Mouse (Mus musculus) kidney, adult 9 months (tissue): ENCODE results near the gene Wdr31.
A peak's percentile ranks its signal among the peaks of the same experiment; 100 is the strongest.
"Not testable (repeated sequence)": the region's sequence is repeated elsewhere in the genome, so short reads cannot be mapped to it uniquely, and the experiment has no call there.

ENCODE experiments used
- DNase-seq: peaks from one replicate; pipeline ENCODE4 v3.0.0; 2022

Gene Wdr31

DNA sequence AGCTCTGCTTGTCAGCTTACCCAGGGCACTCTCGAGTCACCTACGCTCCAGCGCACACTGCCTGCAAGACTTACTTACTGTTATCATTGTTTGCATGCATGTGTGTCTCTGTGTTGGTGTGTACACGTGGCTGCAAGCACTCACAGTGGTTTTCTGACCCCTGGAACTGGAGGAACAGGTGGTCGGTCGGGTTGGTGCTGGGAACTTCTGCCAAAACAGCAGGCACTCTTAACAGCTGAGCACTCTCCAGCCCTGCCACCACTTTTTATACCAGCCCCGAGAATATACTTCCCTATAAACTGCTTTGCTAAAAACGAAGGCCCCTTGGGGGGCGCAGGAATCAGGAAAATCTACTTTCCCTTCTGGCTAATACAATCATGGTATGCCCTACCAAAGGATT, 23.5 kb upstream of the Wdr31 start:
- no peak for DNase-seq

DNA sequence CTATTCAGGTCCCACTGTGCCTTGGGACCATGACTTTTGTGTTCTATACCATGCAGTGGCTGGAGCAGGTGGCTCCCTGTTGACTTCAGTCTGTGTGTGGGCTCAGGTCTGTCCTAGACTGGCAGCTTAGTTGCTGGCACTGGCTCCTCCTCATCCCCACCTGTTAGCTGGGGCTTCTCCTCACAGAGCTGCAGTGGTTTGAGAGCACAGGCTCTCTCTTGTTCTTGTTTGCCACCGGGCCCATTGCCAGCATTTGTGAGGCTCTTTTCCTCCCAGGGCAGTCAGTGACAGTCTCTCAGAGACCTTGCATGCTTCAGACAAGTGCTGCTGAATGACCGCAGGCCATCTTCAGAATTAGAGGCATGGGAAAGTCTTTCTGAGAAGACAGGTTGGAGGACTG, 22.0 kb upstream of the Wdr31 start:
- DNase-seq = no peak

GRCm38 (mm10) chr4:62487914-62488313, 17.2 kb upstream of the Wdr31 start:
- no peak for DNase-seq

DNA sequence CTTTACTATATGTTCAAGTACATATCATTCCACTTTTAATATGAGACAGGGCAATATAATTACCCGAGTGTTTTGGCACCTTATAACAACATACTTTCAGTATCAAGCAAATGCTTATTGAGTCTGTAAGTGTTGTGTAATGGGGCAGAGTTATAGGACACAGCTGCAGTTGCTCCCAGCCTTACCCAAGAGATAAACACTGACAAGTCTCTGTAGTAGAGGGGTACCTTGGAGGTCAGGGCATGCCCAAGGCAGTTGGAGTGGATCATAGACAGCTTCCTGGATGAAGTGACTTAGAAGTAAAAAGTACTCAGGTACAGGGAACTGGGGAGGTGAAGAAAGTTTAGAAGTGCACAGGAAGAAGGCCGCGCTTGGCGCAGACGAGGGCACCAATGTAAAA, 16.5 kb upstream of the Wdr31 start:
- DNase-seq = no peak

GRCm38 (mm10) chr4:62486162-62486696, 15.5 kb upstream of the Wdr31 start:
- no peak for DNase-seq

DNA sequence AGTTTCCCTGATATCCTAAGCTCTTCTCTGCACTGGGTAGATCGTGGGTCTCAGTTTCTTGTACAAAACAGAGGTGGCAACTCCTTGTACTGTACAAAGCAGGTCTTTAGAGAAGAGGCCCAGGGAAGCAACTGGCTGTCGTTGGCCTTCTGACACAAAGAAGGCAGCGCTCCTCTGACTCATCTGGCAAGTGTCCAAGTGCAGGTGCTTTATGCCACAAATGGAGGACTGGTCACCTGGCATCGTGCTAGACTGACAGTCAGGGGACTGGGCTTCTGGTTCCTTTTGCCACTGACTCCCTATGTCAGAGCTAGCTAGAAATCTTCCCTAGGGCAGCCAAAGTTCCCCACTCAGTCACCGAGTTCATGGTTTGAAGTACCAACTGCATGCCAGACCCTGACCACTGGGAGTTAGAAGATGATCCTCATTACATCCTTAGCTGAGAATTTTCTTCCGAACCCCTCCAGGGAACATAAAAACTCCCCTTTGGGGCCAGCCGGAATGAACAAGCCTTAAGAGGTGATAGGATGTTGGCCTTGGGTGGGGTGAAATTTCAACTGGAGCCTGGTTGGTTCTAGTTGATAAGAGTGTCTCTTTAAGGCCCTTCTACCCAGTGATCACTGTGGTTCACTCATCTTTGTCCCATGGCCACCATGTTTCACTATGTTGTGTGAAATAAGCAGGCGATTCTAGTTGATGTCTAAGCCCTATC, 14.9 kb upstream of the Wdr31 start:
- no peak for DNase-seq

DNA sequence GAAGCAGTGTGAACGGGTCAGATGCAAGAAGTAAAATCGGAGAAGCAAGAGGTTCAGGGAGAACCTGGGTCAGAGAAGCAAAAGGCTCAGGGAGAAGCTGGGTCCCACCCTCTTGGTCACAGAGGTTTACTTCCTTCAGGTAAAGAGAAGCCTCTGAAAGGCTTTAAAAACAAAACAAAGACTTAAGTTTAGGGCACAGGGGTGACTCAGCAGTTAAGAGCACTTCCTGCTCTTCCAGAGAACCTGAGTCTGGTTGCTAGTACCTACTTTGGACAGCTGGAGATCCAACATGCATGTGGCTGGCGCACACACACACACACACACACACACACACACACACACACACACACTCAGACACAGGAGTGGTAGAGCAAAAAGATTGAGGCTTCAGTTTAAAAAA, 14.2 kb upstream of the Wdr31 start:
- DNase-seq = no peak

GRCm38 (mm10) chr4:62480709-62481605, 10.3 kb upstream of the Wdr31 start:
- peak; percentile 43 for DNase-seq

DNA sequence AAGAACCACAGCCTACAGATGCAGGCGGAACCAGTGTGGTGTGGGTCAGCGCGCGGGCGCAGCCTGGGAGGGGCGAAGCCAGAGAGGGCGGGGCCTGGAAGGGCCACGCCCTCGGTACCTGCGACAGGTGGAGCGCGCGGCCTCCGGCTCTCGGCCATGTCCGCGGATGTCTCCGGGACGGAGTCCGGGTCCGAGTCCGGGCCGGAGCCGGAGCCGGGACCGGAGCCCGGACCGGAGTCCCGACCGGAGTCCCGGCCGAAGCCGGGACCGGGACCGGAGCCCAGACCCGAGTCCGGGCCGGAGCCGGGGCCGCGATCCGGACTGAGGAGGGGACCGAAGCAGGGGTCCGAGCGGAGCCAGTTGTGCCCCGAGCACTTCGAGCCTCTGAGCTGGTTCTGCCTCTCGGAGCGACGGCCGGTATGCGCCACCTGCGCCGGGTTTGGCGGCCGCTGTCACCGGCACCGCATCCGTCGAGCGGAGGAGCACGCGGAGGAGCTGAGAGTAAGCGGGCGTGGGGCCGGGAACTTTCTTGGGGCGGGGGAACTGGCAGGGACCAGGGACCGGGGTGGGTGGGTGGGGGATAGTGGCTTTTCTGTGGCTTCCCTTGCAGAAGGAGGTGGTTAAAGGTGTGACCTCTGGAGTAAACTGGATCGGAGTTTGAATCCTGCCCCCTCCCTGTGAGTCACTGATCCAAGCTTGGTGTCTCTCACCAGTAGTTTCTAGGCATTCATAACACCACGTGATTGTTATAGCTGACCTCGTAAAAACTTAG, 9.4 kb upstream of the Wdr31 start, which contains the start of gene Bspry:
Gene Bspry, plus strand, starts transcription at position 117 of the 772 bp plus-strand sequence.
- DNase-seq = peak; percentile 84

DNA sequence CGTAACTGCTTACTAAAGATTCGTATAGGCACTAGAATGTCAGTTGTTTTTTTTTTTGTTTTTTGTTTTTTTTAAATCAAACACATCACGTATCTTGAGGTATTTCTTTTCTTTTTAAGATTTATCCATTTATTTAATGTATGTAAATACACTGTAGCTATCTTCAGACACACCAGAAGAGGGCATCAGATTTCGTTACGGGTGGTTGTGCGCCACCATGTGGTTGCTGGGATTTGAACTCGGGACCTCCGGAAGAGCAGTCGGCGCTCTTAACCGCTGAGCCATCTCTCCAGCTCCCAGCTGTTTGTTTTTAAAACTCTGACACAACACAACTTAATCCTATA, 8.9 kb upstream of the Wdr31 start:
- not testable (repeated sequence) for DNase-seq

DNA sequence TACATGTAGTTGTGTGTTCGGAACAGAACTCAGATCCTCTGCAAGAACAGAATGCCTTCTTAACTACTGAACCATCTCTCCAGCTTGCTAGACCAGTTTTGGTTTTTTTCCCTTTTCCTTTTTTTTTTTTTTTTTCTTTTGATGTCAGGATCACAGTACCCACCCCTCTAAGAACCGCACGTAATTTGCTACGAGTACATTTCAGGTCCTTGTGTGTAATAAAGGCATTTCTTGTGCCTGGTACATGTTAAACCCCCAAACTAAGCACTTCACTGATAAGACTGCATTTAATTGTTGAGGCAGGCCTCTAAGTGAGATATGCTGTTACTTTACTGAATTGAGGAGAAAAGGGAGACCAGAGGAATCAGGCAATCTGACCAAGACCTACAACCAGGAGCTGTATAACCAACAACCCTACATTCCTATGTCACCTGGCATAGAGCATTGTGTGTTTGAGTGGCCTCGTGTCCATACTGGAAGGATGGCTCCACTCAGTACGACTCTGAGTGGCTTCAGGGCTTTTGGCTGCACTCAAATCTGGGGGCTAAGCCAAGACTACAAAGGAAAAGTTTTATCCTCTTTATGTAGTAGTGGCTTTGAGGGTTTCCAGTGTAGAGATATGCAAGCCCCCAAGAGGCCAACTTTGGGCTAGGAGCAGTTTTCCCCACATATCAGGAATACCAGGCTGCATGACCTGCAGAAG, 7.0 kb upstream of the Wdr31 start:
- no peak for DNase-seq

- DNase-seq = no peak
Measured at GRCm38 (mm10) chr4:62475793-62476192, 5.1 kb upstream of the Wdr31 start.

- DNase-seq = no peak
Measured at GRCm38 (mm10) chr4:62475131-62475530, 4.4 kb upstream of the Wdr31 start.

DNA sequence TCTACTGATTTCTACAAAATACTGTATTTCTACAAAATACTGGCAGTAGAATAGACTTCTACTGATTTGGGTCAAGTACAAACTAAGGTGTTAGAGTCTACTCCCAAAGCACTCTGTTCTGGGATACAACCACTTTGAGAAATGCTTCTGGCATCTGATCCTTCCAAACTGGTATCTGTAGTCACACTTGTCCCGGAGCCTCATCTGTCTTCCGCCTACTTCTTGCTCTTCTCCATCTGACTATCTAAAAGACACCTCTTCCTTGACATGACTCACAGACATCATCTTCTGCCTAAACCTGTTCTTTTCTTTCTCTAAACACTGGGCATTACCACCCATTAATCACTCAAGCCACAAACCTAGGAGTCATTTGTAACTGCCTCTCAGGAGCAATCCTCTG, 1.4 kb upstream of the Wdr31 start:
- no peak for DNase-seq

DNA sequence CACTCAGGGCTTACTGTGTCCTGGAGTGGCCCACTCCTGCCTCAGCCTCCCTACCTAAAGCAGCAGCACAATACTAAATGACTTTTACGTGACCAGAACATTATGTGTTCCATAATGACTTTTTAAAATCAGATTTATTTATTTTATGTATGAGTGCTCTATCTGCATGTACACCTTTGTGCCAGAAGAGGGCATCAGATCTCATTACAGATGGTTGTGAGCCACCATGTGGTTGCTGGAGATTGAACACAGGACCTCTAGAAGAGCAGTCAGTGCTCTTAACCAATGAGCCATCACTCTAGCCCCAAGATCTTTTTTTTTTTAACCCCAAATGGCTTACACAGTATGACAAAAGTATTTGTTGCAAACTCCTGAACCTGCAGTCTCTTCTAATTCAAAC, 2.5 kb downstream of the Wdr31 start:
- DNase-seq = no peak

DNA sequence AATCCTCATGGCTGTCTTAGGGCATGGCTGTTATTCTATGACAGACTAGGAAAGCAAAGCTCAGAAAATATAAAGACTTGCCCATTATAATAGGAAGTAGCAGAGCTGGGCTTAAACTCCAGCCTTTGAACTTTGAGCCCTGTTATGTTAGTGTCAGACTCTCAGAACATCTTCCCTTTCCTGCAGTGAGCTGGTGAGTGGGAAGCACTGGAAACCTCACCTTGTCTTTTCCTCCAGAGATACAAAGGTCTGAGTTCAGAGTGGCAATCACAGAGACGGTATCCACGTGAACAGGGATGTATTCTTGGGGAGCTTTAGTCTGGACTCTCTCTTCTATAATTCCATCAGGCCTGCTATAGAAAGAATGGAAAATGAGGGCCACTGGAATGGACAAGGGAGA, 7.6 kb downstream of the Wdr31 start:
- DNase-seq = peak; percentile 73

DNA sequence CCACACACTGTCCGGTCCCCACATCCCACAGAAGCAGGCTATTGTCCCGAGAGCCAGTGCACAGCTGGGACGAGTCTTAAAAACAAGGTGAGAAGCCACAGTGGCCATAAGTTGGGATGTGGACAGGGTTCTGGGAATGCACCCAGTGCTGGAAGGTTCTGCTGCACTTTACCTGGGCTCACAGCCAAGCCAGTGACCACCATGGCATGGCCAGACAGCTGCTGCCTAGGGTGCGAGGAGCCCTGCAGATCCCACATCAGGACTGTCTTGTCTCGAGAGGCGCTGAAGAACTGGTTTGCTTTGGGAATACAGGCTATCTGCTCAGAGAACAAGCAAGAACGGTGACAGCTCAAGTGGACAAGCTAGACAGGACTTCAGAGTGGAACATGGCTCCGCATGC, 10.3 kb downstream of the Wdr31 start:
- no peak for DNase-seq

DNA sequence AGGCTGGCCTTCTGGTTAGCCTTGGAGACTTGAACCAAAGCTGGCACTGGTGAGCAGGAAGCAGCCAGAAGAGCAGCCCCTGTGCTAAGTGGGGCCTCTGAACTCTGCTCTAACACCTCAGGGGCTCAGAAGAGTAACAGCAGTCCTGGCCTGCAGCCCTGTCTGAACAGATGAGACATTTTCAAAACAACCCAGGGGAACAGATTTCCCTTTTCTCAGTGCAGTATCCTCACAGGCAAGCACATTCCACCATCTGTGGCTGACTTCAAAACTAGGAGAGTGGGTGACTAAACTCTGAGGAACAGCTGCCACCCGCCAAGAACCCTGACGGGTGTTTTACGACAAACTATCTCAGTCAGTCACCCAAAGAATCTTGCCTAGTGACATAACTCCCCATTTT, 11.6 kb downstream of the Wdr31 start:
- no peak for DNase-seq

DNA sequence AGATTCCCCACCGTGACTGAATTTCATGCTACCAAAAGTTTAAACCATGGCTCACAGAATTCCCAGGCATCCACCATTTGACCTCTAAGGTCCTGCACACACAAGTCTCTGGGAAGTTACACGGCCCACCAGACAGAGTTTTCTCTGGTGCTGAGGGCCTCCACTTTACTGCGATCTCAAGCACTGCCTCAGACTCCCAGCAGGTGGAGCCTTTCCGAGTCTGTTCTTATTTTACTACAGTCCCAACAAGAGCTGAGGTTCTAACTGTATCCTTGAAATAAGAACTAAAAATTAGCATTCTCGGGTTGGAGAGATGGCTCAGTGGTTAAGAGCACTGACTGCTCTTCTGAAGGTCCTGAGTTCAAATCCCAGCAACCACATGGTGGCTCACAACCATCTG, 15.7 kb downstream of the Wdr31 start:
- peak; percentile 58 for DNase-seq

- DNase-seq = no peak
Measured at GRCm38 (mm10) chr4:62440986-62441385, 29.7 kb downstream of the Wdr31 start.

DNA sequence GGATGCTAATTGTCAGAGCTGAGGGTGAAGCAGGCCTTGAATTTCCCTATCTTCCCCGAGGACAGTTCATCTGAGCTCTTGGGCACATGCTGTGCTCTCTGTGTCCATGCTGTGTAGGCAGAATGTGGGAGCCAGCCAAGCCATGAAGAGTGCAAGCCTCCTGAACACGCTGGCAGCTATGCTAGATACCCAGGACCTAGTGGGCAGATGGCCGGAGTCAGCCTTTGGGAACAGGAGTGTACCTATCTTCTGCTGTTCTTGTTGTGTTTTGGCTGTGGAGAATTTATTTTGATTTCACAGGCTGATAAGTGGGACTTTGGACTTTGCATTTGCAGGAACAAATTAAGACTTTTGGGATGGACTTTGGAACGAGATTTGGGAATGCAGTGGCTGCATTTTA, 30.2 kb downstream of the Wdr31 start:
- peak; percentile 90 for DNase-seq

- DNase-seq = no peak
Measured at GRCm38 (mm10) chr4:62439793-62440192, 30.9 kb downstream of the Wdr31 start.

- DNase-seq = peak; percentile 90
Measured at GRCm38 (mm10) chr4:62437871-62438270, 32.8 kb downstream of the Wdr31 start.
